Mouse (Mus musculus) liver, embryonic 14.5 days (tissue): Measurements from ENCODE around the gene Hspa13. TPM values are rescaled to one million over a fixed set of nuclear protein-coding genes. Genes with fewer than 3 reads are reported as not detected.

Experiments used
- ATAC-seq: fragments of 200-750 bp; cut with Nextera tagmentation; 2 replicates; pipeline ENCODE4 v1.8.0; 2017; ENCODE audit warnings: moderate number of reproducible peaks, mild to moderate bottlenecking, moderate library complexity; ENCODE audit not compliant: insufficient read depth
- DNase-seq, 3 experiments: peaks; one replicate each; pipeline ENCODE4 v3.0.0-alpha.2; 2012 to 2013; ENCODE audit warnings: low read depth in 3 of 3, low spot score in 3 of 3
- H3K27ac ChIP-seq: fragments of 300-500 bp; sonication (generic); 2 replicates; pipeline ENCODE4 v1.5.1; 2014; ENCODE audit warnings: moderate library complexity, mild to moderate bottlenecking, control low read depth, inconsistent platforms
- H3K27me3 ChIP-seq: fragments of 300-500 bp; sonication (generic); 2 replicates; pipeline ENCODE4 v1.6.1; 2014; ENCODE audit warnings: mild to moderate bottlenecking, low read length, moderate library complexity; ENCODE audit not compliant: control insufficient read depth, insufficient read depth
- H3K36me3 ChIP-seq: fragments of 300-500 bp; sonication (generic); replicated peaks from 2 replicates; pipeline ENCODE4 v1.6.1; 2014; ENCODE audit warnings: low read depth; ENCODE audit not compliant: control insufficient read depth, insufficient read depth
- H3K4me1 ChIP-seq, 2 experiments: fragments of 200-500 bp in 1 of 2; fragments of 300-500 bp in 1 of 2; sonication (generic) in 1 of 2; replicated peaks; 2 replicates each; pipeline ENCODE4 v1.6.1; 2012 to 2014; ENCODE audit warnings: antibody characterized with exemption in 1 of 2, inconsistent platforms in 1 of 2, low read length in 1 of 2; ENCODE audit not compliant: control insufficient read depth in 2 of 2, insufficient read depth in 2 of 2
- H3K4me2 ChIP-seq: fragments of 300-500 bp; sonication (generic); 2 replicates; pipeline ENCODE4 v1.6.1; 2014; ENCODE audit warnings: low read depth, mild to moderate bottlenecking, control low read depth, moderate library complexity
- H3K4me3 ChIP-seq, 2 experiments: fragments of 200-500 bp in 1 of 2; fragments of 300-500 bp in 1 of 2; sonication (generic) in 1 of 2; 2 replicates each; pipeline ENCODE4 v1.5.1; 2012 to 2014; ENCODE audit warnings: low read depth in 2 of 2, low read length in 2 of 2, mild to moderate bottlenecking in 2 of 2, control low read depth in 1 of 2, inconsistent platforms in 1 of 2, moderate library complexity in 1 of 2; ENCODE audit not compliant: insufficient read depth in 1 of 2
- H3K9ac ChIP-seq: fragments of 300-500 bp; sonication (generic); replicated peaks from 2 replicates; pipeline ENCODE4 v1.6.1; 2014; ENCODE audit warnings: mild to moderate bottlenecking, control low read depth, moderate library complexity
- H3K9me3 ChIP-seq: fragments of 300-500 bp; sonication (generic); 2 replicates; pipeline ENCODE4 v1.6.1; 2016; ENCODE audit warnings: low read length, mixed read lengths; ENCODE audit not compliant: control insufficient read depth
- CTCF ChIP-seq: IDR thresholded peaks from 2 replicates; pipeline ENCODE4 v1.5.1; 2016; ENCODE audit warnings: antibody characterized with exemption, low read depth, control low read depth
- EP300 ChIP-seq: IDR thresholded peaks from 2 replicates; pipeline ENCODE4 v1.6.1; 2016; ENCODE audit warnings: antibody characterized with exemption, low read depth
- WGBS: fragments of 180-500 bp; shearing (Covaris S2); extraction: QIAGEN DNeasy Blood & Tissue Kit; methylation state at CpG from one replicate; pipeline ENCODE4 v1.1.7; 2014; ENCODE audit not compliant: insufficient replicate concordance; 5-methylcytosine and 5-hydroxymethylcytosine counted together
- polyA plus RNA-seq, 2 experiments: library from polyadenylated mRNA; depleted of rRNA in 1 of 2; stranded (reverse) in 1 of 2; unstranded in 1 of 2; fragments of >200 nt; fragmentation: Nextera tagmentation in 1 of 2; extraction: Ambion mirVana in 1 of 2; gene quantifications; 2 replicates each; pipeline versions ENCODE4 v1.2.1 to v1.2.3; 2012 to 2014

Gene Hspa13
- 2.0 and 3.2 TPM in 2 replicates for polyA plus RNA-seq (2012; rRNA removed)
- 8.2 and 8.8 TPM in 2 replicates for polyA plus RNA-seq (2014; fragmentation: Nextera tagmentation; extraction: Ambion mirVana)

- ATAC-seq (peak; percentile 96), DNase-seq (peak; percentile 91 to 93 (median 93))
- Histone ChIP-seq H3K27me3 (no peaks in the 10 kb centered on the region), H3K9ac (peak within 1 kb of the TSS; percentile 83), H3K27ac (peak within 1 kb of the TSS; percentile 56), H3K36me3 (peaks cover 3% of the 10 kb centered on the region; the same call in 1 of the 2 replicates), H3K9me3 (no peaks in the 10 kb centered on the region), H3K4me3 (peak within 1 kb of the TSS; percentile 89 to 100), H3K4me2 (peak within 1 kb of the TSS; percentile 93), H3K4me1 (peaks cover 0 to 7% of the 10 kb centered on the region in 2 experiments; a peak in 2 of 4 replicates)
- WGBS = under 1% methylated on average over 51 of the region's 51 CpGs
- TF ChIP-seq EP300 (no peak), CTCF (peak; percentile 8; the same call in 1 of the 2 replicates)
These were observed at the start of gene Hspa13 for GRCm38 (mm10) chr16:75766388-75767249. Gene Hspa13 (minus strand): TSS chr16:75767104.

- H3K9ac ChIP-seq = no peak overlapping the region
- H3K4me2 ChIP-seq = no peak overlapping the region
- H3K27ac ChIP-seq = no peak overlapping the region
- no peak overlapping the region for H3K4me3 ChIP-seq
- H3K27me3 ChIP-seq = no peaks in the 10 kb centered on the region
- no peaks in the 10 kb centered on the region for H3K36me3 ChIP-seq
- no peak for ATAC-seq
- no peaks in the 10 kb centered on the region for H3K9me3 ChIP-seq
- peak in 1 of 3 experiments; percentile 26 for DNase-seq
- no peak for TF ChIP-seq EP300
- TF ChIP-seq CTCF = peak; percentile 55; the same call in 1 of the 2 replicates
- H3K4me1 ChIP-seq = no peaks in the 10 kb centered on the region
- 31% methylated on average over 1 of the region's 1 CpGs for WGBS
These were observed 12.4 kb upstream of the Hspa13 start for GRCm38 (mm10) chr16:75779271-75779670.

DNA sequence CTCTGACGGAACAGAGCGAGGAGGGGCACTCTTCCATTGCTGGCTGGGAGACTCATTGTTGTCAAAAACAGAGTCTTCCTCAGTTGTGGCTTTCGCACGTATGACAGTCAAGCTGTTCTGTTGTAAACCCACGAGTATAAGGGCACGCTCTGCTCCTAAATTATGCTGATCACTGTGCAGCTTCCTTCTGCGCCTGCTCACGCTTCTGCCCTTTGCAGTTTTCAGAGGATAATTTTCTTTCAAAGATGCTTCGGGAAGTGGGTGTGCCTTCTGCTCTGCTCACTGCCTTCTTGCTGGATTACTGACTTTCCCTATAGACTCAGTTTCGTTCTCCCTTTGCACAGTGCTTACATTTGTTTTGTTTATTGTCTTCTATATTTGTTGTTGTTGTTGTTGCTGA is 6.3 kb upstream of the Hspa13 start:
- H3K27ac ChIP-seq = no peak overlapping the region
- TF ChIP-seq CTCF = no peak
- no peak for TF ChIP-seq EP300
- no peak for DNase-seq
- H3K4me1 ChIP-seq = no peaks in the 10 kb centered on the region
- no peaks in the 10 kb centered on the region for H3K36me3 ChIP-seq
- no peak overlapping the region for H3K4me3 ChIP-seq
- no peak for ATAC-seq
- no peaks in the 10 kb centered on the region for H3K9me3 ChIP-seq
- 69% methylated on average over 10 of the region's 10 CpGs for WGBS
- H3K4me2 ChIP-seq = no peak overlapping the region
- H3K27me3 ChIP-seq = no peaks in the 10 kb centered on the region
- no peak overlapping the region for H3K9ac ChIP-seq

DNA sequence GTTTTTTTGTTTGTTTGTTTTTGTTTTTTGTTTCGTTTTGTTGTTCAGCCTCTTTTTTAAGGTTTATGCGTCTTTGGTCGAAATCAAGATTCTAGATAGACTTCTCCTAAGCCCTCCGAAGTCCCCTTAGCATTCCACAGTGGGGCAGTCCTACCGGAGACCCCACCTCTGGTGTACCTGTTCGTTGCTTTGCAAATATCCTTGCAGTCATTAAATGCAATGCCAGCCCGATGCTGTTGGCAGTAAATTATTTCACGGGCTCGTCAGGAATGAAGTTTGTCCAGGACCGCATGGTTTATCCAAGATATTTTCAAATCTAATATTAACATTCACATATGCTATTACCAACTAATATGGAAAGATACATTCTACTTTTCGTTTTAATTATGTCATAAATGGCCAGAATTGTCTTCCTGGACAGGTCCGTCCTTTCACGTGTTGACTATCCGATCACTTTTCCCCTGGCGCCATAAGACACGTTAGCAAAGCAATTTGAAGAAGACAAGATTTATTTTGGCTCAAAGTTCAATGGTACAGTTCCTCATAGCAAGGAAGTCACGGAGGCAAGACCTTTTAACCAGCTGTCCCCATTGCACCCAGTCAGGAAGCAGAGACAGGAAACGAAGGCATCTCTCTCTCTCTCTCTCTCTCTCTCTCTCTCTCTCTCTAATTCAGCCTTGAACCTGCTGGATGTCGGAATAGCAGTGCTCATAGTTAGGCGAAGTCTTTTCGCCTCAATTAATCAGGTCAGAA is 522 bp upstream of the Hspa13 start:
- H3K4me1 ChIP-seq = peaks cover 0 to 7% of the 10 kb centered on the region in 2 experiments; a peak in 2 of 4 replicates
- peak overlapping the region; percentile 93 for H3K4me2 ChIP-seq
- H3K4me3 ChIP-seq = peak overlapping the region; percentile 89 to 100
- TF ChIP-seq CTCF (no peak), EP300 (0 out of 2 replicates have a peak, but pooled peaks have one; percentile 7)
- no peaks in the 10 kb centered on the region for H3K9me3 ChIP-seq
- peak overlapping the region; percentile 83 for H3K9ac ChIP-seq
- H3K27me3 ChIP-seq = no peaks in the 10 kb centered on the region
- peak overlapping the region; percentile 56 for H3K27ac ChIP-seq
- peaks cover 3% of the 10 kb centered on the region; the same call in 1 of the 2 replicates for H3K36me3 ChIP-seq
- DNase-seq (peak in 1 of 3 experiments; percentile 19), ATAC-seq (peak; percentile 61)
- WGBS = 12% methylated on average over 21 of the region's 21 CpGs

- Histone ChIP-seq H3K27ac (no peak overlapping the region), H3K4me2 (no peak overlapping the region), H3K4me3 (no peak overlapping the region), H3K27me3 (no peaks in the 10 kb centered on the region), H3K4me1 (no peaks in the 10 kb centered on the region), H3K36me3 (peaks cover 2% of the 10 kb centered on the region; the same call in 1 of the 2 replicates), H3K9me3 (no peaks in the 10 kb centered on the region), H3K9ac (no peak overlapping the region)
- peak in 1 of 3 experiments; percentile 11 for DNase-seq
- 16% methylated on average over 1 of the region's 1 CpGs for WGBS
- ATAC-seq = no peak
- TF ChIP-seq CTCF = no peak
- no peak for TF ChIP-seq EP300
These were observed 14.0 kb downstream of the Hspa13 start for GRCm38 (mm10) chr16:75752876-75753275.
